8 mouse cellular contexts compared by ENCODE assay signal in the genomic region with DNA sequence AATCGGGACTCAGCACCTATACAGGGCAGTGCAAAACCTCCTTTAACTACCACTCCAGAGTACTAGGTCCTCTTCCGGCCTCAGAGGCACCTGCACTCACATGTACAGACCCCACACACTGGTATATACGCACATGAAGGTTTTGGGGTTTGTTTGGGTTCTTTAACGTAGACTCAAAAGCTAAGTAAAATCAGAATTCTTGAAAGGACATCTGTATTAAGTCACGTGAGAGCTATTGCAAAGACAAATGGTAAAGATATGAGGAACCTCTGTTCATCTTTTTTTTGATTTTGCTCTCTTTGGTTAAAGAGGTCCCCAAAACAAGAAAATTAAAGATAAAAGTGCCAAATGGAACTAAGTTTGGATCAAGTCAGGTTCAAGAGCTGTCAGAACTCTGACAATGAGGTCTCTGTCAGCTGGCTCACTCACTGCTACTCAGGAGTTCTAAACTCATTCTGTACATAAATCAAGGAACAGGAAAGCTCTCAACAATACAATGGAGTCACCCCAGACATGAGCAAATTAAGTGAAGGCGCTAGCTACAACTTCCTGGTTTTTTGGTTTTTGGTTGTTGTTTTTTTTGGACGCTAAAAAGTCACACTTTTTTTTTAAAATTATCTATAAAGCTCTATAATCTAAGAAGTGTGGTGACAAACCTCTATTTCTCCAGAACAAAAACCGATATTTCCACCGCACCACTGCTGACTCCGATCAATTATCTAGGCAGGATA. TPM values are rescaled to one million over a fixed set of nuclear protein-coding genes. Genes with fewer than 3 reads are reported as not detected.
A peak's percentile ranks its signal among the peaks of the same experiment; 100 is the strongest.
DNase-seq lines count a peak whose midpoint lies in the region; ATAC-seq and TF ChIP-seq lines count a peak whose summit lies in the region.

No protein-coding gene starts in this region.

- no peaks in the 10 kb centered on the region for H3K36me3 ChIP-seq in neural tube, embryonic 11.5 days (ENCODE audit: control insufficient read depth, insufficient read depth, low read length)
- 0 out of 2 replicates have a peak, but pooled peaks cover 15% of the 10 kb centered on the region for H3K36me3 ChIP-seq in embryonic facial prominence, embryonic 12.5 days
- H3K36me3 ChIP-seq in intestine, postnatal 0 days (ENCODE audit: control insufficient read depth, insufficient read depth), result no peaks in the 10 kb centered on the region

- peak overlapping the region; percentile 98 for H3K27ac ChIP-seq in neural tube, embryonic 11.5 days (ENCODE audit: low read depth, low read length)
- peak overlapping the region; percentile 99 for H3K27ac ChIP-seq in embryonic facial prominence, embryonic 12.5 days
- peak overlapping the region; percentile 99 for H3K27ac ChIP-seq in intestine, postnatal 0 days (ENCODE audit: low read depth, low read length)
- no peak overlapping the region for H3K27ac ChIP-seq in olfactory bulb, adult 2 months (ENCODE audit: insufficient read depth, low read depth, low read length)

- H3K4me3 ChIP-seq in neural tube, embryonic 11.5 days (ENCODE audit: low read depth, low read length), result peak overlapping the region; percentile 81
- peak overlapping the region; percentile 97 for H3K4me3 ChIP-seq in embryonic facial prominence, embryonic 12.5 days
- peak overlapping the region; percentile 98 for H3K4me3 ChIP-seq in intestine, postnatal 0 days (ENCODE audit: low read depth, low read length)
- H3K4me3 ChIP-seq in olfactory bulb, adult 2 months (ENCODE audit: insufficient read depth, low read depth, low read length), result peak overlapping the region; percentile 100

- no peaks in the 10 kb centered on the region for H3K9me3 ChIP-seq in neural tube, embryonic 11.5 days (ENCODE audit: control insufficient read depth, low read length)
- H3K9me3 ChIP-seq in embryonic facial prominence, embryonic 12.5 days, result no peaks in the 10 kb centered on the region
- H3K9me3 ChIP-seq in intestine, postnatal 0 days (ENCODE audit: control insufficient read depth), result no peaks in the 10 kb centered on the region

- H3K9ac ChIP-seq in neural tube, embryonic 11.5 days (ENCODE audit: low read length), result peak overlapping the region; percentile 93
- H3K9ac ChIP-seq in embryonic facial prominence, embryonic 12.5 days, result peak overlapping the region; percentile 98
- peak overlapping the region; percentile 98 for H3K9ac ChIP-seq in intestine, postnatal 0 days (ENCODE audit: low read depth, low read length)

- ATAC-seq in neural tube, embryonic 11.5 days (ENCODE audit: insufficient read depth, low FRiP score, low TSS enrichment), result no peak
- no peak for ATAC-seq in embryonic facial prominence, embryonic 12.5 days (ENCODE audit: insufficient number of reproducible peaks, insufficient read depth, low FRiP score, low TSS enrichment)
- ATAC-seq in intestine, postnatal 0 days, result no peak

- TF ChIP-seq CTCF in intestine, postnatal 0 days (IDR thresholded peaks at IDR 0.05; ENCODE audit: low read depth), result no peak
- no peak for TF ChIP-seq CTCF in olfactory bulb, adult 2 months (IDR thresholded peaks at IDR 0.05; ENCODE audit: insufficient read depth, low read depth, low read length)

- DNase-seq in neural tube, embryonic 11.5 days (ENCODE audit: low spot score), result no peak
- no peak for DNase-seq in neural tube, embryonic 10.5 days (ENCODE audit: extremely low spot score, low spot score)
- DNase-seq in frontal cortex, postnatal 10 days (ENCODE audit: low spot score in 2 of 2), result no peak
- no peak for DNase-seq in spleen, adult 12 weeks (ENCODE audit: low spot score)
- DNase-seq in gastrocnemius, postnatal 25 days, result no peak

- 41% methylated on average over 10 of the region's 10 CpGs for WGBS in neural tube, embryonic 11.5 days
- 38% methylated on average over 10 of the region's 10 CpGs for WGBS in embryonic facial prominence, embryonic 12.5 days
- 27% methylated on average over 10 of the region's 10 CpGs for WGBS in intestine, postnatal 0 days
- 25% methylated on average over 10 of the region's 10 CpGs for WGBS in olfactory bulb, adult 2 months

- no peak for TF ChIP-seq POLR2A in olfactory bulb, adult 2 months (IDR thresholded peaks at IDR 0.05; ENCODE audit: insufficient read depth, low read depth, low read length)

- peaks cover 6% of the 10 kb centered on the region; the same call in 1 of the 2 replicates for H3K4me1 ChIP-seq in neural tube, embryonic 11.5 days (ENCODE audit: control insufficient read depth, insufficient read depth, low read length)
- H3K4me1 ChIP-seq in embryonic facial prominence, embryonic 12.5 days, result peaks cover 8% of the 10 kb centered on the region
- 0 out of 2 replicates have a peak, but pooled peaks cover 4% of the 10 kb centered on the region for H3K4me1 ChIP-seq in intestine, postnatal 0 days (replicated peaks; ENCODE audit: control insufficient read depth, insufficient read depth, low read length)
- no peaks in the 10 kb centered on the region for H3K4me1 ChIP-seq in olfactory bulb, adult 2 months (ENCODE audit: control insufficient read depth, insufficient read depth, low read length)

- H3K4me2 ChIP-seq in neural tube, embryonic 11.5 days (ENCODE audit: low read depth), result peak overlapping the region; percentile 57
- H3K4me2 ChIP-seq in embryonic facial prominence, embryonic 12.5 days (replicated peaks), result peak overlapping the region; percentile 68
- H3K4me2 ChIP-seq in intestine, postnatal 0 days (replicated peaks; ENCODE audit: low read depth), result peak overlapping the region; percentile 64

- H3K27me3 ChIP-seq in neural tube, embryonic 11.5 days (ENCODE audit: control insufficient read depth, insufficient read depth, low read length), result no peaks in the 10 kb centered on the region
- H3K27me3 ChIP-seq in embryonic facial prominence, embryonic 12.5 days, result no peaks in the 10 kb centered on the region
- no peaks in the 10 kb centered on the region for H3K27me3 ChIP-seq in intestine, postnatal 0 days (replicated peaks; ENCODE audit: control insufficient read depth, insufficient read depth, low read length)

RNA-seq across cellular contexts. Expression of a gene that starts 1.1 kb away (rescaled TPM):
- polyA plus RNA-seq in neural tube, embryonic 11.5 days (2014; fragmentation: Nextera tagmentation; extraction: Ambion mirVana), result 44.5 and 46.2 TPM in 2 replicates
- 33.0 and 34.4 TPM in 2 replicates for polyA plus RNA-seq in embryonic facial prominence, embryonic 12.5 days (2016; fragmentation: Nextera tagmentation; extraction: Ambion mirVana)
- 13.1 and 14.9 TPM in 2 replicates for polyA plus RNA-seq in intestine, postnatal 0 days (2015; fragmentation: Nextera tagmentation; extraction: Ambion mirVana)
- not detected in 2 replicates for polyA plus RNA-seq in olfactory bulb, adult 2 months (2012; ENCODE audit: insufficient read depth, insufficient read length, low replicate concordance, missing spikeins)
- 10 to 100 TPM; 12.0 to 12.2 TPM for total RNA-seq in gastrocnemius, postnatal 25 days (2021)

RNA-seq across cellular contexts. Expression of a gene that starts 40.1 kb away (rescaled TPM):
- polyA plus RNA-seq in neural tube, embryonic 11.5 days (2014; fragmentation: Nextera tagmentation; extraction: Ambion mirVana), result 63.3 and 70.7 TPM in 2 replicates
- 70.7 and 77.6 TPM in 2 replicates for polyA plus RNA-seq in embryonic facial prominence, embryonic 12.5 days (2016; fragmentation: Nextera tagmentation; extraction: Ambion mirVana)
- polyA plus RNA-seq in intestine, postnatal 0 days (2015; fragmentation: Nextera tagmentation; extraction: Ambion mirVana), result 27.6 and 33.3 TPM in 2 replicates
- polyA plus RNA-seq in olfactory bulb, adult 2 months (2012; ENCODE audit: insufficient read depth, insufficient read length, low replicate concordance, missing spikeins), result 142 and 201 TPM in 2 replicates
- total RNA-seq in gastrocnemius, postnatal 25 days (2021), result 10 to 100 TPM; 13.7 to 14.8 TPM
